9 mouse cellular contexts compared by ENCODE assay signal in the genomic region with DNA sequence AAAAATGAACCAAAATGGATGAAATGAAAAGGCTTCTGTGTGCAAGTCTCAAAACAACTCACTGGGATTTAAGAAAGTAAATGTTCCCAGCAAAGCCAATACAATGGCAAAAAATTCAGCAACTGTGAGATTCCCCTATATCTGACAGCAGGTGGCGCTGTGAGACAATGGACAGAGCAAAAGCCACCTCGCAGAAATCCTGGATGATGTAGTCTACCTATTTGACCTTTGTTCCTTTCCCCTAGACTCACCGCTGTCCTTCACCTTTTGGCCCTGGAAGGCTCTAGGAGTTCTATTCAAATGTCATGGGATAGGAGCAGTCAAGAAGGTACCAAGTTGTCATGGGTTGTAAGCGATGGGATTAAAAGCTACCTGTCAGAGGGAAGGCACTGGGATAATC.
DNase-seq lines count a peak whose midpoint lies in the region; ATAC-seq and TF ChIP-seq lines count a peak whose summit lies in the region.
"Had no signal": no experiment of that assay in that cellular context is flagged by ENCODE, and none has a peak within 500 bp of the region (broad histone marks: within the 10 kb centered on the region; RNA-seq: fewer than 3 reads in every experiment).

No protein-coding gene starts in this region.

- no peak overlapping the region for H3K4me2 ChIP-seq in liver, embryonic 11.5 days
- no peak overlapping the region for H3K4me2 ChIP-seq in hindbrain, embryonic 14.5 days (replicated peaks)
- H3K4me2 ChIP-seq in lung, embryonic 14.5 days: no peak overlapping the region
- H3K4me2 ChIP-seq: embryonic facial prominence, embryonic 12.5 days; limb, embryonic 13.5 days had no signal

- H3K9me3 ChIP-seq in liver, embryonic 11.5 days (ENCODE audit: control insufficient read depth, low read length): no peaks in the 10 kb centered on the region
- H3K9me3 ChIP-seq in hindbrain, embryonic 14.5 days (ENCODE audit: control insufficient read depth, low read length): no peaks in the 10 kb centered on the region
- H3K9me3 ChIP-seq in lung, embryonic 14.5 days (ENCODE audit: low read depth, low read length): no peaks in the 10 kb centered on the region
- H3K9me3 ChIP-seq: embryonic facial prominence, embryonic 12.5 days; limb, embryonic 13.5 days had no signal

- no peak overlapping the region for H3K4me3 ChIP-seq in liver, embryonic 11.5 days (ENCODE audit: low read depth, low read length)
- no peak overlapping the region for H3K4me3 ChIP-seq in cortical plate, adult 2 months (ENCODE audit: insufficient read depth, low read length)
- no peak overlapping the region for H3K4me3 ChIP-seq in hindbrain, embryonic 14.5 days (replicated peaks; ENCODE audit: low read length)
- H3K4me3 ChIP-seq in lung, embryonic 14.5 days (ENCODE audit: low read depth, low read length): no peak overlapping the region
- H3K4me3 ChIP-seq: embryonic facial prominence, embryonic 12.5 days; limb, embryonic 13.5 days had no signal

- peak; percentile 89 for TF ChIP-seq CTCF in cortical plate, adult 2 months (IDR thresholded peaks at IDR 0.05; ENCODE audit: extremely low read depth, insufficient read depth, low read length)
- peak; percentile 84 for TF ChIP-seq CTCF in lung, embryonic 14.5 days (IDR thresholded peaks at IDR 0.05; ENCODE audit: low read depth)

- H3K9ac ChIP-seq in liver, embryonic 11.5 days (ENCODE audit: low read depth, low read length): no peak overlapping the region
- H3K9ac ChIP-seq in hindbrain, embryonic 14.5 days: no peak overlapping the region
- no peak overlapping the region for H3K9ac ChIP-seq in lung, embryonic 14.5 days
- H3K9ac ChIP-seq: embryonic facial prominence, embryonic 12.5 days; limb, embryonic 13.5 days had no signal

- DNase-seq in liver: peak; percentile 31
- no peak for DNase-seq in liver, embryonic 11.5 days (ENCODE audit: low spot score)
- DNase-seq in adrenal gland, postnatal 10 days: peak; percentile 73
- DNase-seq in hindbrain, embryonic 14.5 days (ENCODE audit: low spot score): peak; percentile 86
- peak; percentile 78 for DNase-seq in lung, embryonic 14.5 days
- peak; percentile 52 for DNase-seq in right cerebral cortex, postnatal 25 days

- H3K36me3 ChIP-seq in liver, embryonic 11.5 days (ENCODE audit: control insufficient read depth, insufficient read depth, low read length): no peaks in the 10 kb centered on the region
- no peaks in the 10 kb centered on the region for H3K36me3 ChIP-seq in hindbrain, embryonic 14.5 days (replicated peaks; ENCODE audit: control insufficient read depth, insufficient read depth)
- no peaks in the 10 kb centered on the region for H3K36me3 ChIP-seq in lung, embryonic 14.5 days (ENCODE audit: insufficient read depth)
- H3K36me3 ChIP-seq: embryonic facial prominence, embryonic 12.5 days; limb, embryonic 13.5 days had no signal

- WGBS in liver, embryonic 11.5 days: 15% methylated on average over 4 of the region's 4 CpGs
- 19% methylated on average over 4 of the region's 4 CpGs for WGBS in hindbrain, embryonic 14.5 days
- WGBS in lung, embryonic 14.5 days: 10% methylated on average over 4 of the region's 4 CpGs

- no peaks in the 10 kb centered on the region for H3K27me3 ChIP-seq in liver, embryonic 11.5 days (replicated peaks; ENCODE audit: control insufficient read depth, insufficient read depth, low read length)
- no peaks in the 10 kb centered on the region for H3K27me3 ChIP-seq in hindbrain, embryonic 14.5 days (ENCODE audit: control insufficient read depth, insufficient read depth, low read length)
- no peaks in the 10 kb centered on the region for H3K27me3 ChIP-seq in lung, embryonic 14.5 days (ENCODE audit: insufficient read depth, low read length)
- H3K27me3 ChIP-seq: embryonic facial prominence, embryonic 12.5 days had no signal

- ATAC-seq in liver, embryonic 11.5 days (replicated peaks; ENCODE audit: low FRiP score): no peak
- 0 out of 2 replicates have a peak, but pooled peaks have one; percentile 43 for ATAC-seq in hindbrain, embryonic 14.5 days (ENCODE audit: low FRiP score)
- no peak for ATAC-seq in lung, embryonic 14.5 days (ENCODE audit: insufficient read depth)

- H3K27ac ChIP-seq in liver, embryonic 11.5 days (ENCODE audit: low read depth, low read length): no peak overlapping the region
- H3K27ac ChIP-seq in cortical plate, adult 2 months (ENCODE audit: insufficient read depth, low read length): no peak overlapping the region
- no peak overlapping the region for H3K27ac ChIP-seq in hindbrain, embryonic 14.5 days
- H3K27ac ChIP-seq in lung, embryonic 14.5 days (ENCODE audit: low read depth): no peak overlapping the region
- H3K27ac ChIP-seq: embryonic facial prominence, embryonic 12.5 days; limb, embryonic 13.5 days had no signal

- TF ChIP-seq POLR2A in cortical plate, adult 2 months (IDR thresholded peaks at IDR 0.05; ENCODE audit: extremely low read depth, insufficient read depth, low read length): no peak

- H3K4me1 ChIP-seq in liver, embryonic 11.5 days (replicated peaks; ENCODE audit: control insufficient read depth, insufficient read depth, low read length): no peaks in the 10 kb centered on the region
- 0 out of 2 replicates have a peak, but pooled peaks cover 2% of the 10 kb centered on the region for H3K4me1 ChIP-seq in cortical plate, adult 2 months (ENCODE audit: control insufficient read depth, insufficient read depth, low read length)
- no peaks in the 10 kb centered on the region for H3K4me1 ChIP-seq in hindbrain, embryonic 14.5 days (replicated peaks; ENCODE audit: control insufficient read depth, insufficient read depth, low read length)
- no peaks in the 10 kb centered on the region for H3K4me1 ChIP-seq in lung, embryonic 14.5 days (ENCODE audit: insufficient read depth)
- H3K4me1 ChIP-seq: embryonic facial prominence, embryonic 12.5 days had no signal
